Mouse (Mus musculus) kidney, embryonic 15.5 days (tissue): ENCODE measurements around the gene Rgs10. TPM values are rescaled to one million over a fixed set of nuclear protein-coding genes. Genes with fewer than 3 reads are reported as not detected.

Experiments used
- ATAC-seq: fragments of 200-750 bp; cut with Nextera tagmentation; replicated peaks from 2 replicates; pipeline ENCODE4 v1.8.0; 2017; ENCODE audit warnings: moderate TSS enrichment; ENCODE audit not compliant: low FRiP score
- H3K27ac ChIP-seq: fragments of 300-500 bp; sonication (generic); 2 replicates; pipeline ENCODE4 v1.5.1; 2015; ENCODE audit warnings: mild to moderate bottlenecking, inconsistent platforms
- H3K27me3 ChIP-seq: fragments of 300-500 bp; sonication (generic); 2 replicates; pipeline ENCODE4 v1.6.1; 2015; ENCODE audit warnings: inconsistent platforms
- H3K36me3 ChIP-seq: fragments of 300-500 bp; sonication (generic); 2 replicates; pipeline ENCODE4 v1.6.1; 2015; ENCODE audit warnings: inconsistent platforms
- H3K4me1 ChIP-seq: fragments of 300-500 bp; sonication (generic); 2 replicates; pipeline ENCODE4 v1.6.1; 2015; ENCODE audit warnings: inconsistent platforms
- H3K4me2 ChIP-seq: fragments of 300-500 bp; sonication (generic); 2 replicates; pipeline ENCODE4 v1.6.1; 2015; ENCODE audit warnings: moderate library complexity, mild to moderate bottlenecking, inconsistent platforms
- H3K4me3 ChIP-seq: fragments of 300-500 bp; sonication (generic); replicated peaks from 2 replicates; pipeline ENCODE4 v1.5.1; 2015; ENCODE audit warnings: mild to moderate bottlenecking, inconsistent platforms
- H3K9ac ChIP-seq: fragments of 300-500 bp; sonication (generic); 2 replicates; pipeline ENCODE4 v1.6.1; 2015; ENCODE audit warnings: mild to moderate bottlenecking, inconsistent platforms
- H3K9me3 ChIP-seq: fragments of 300-500 bp; sonication (generic); replicated peaks from 2 replicates; pipeline ENCODE4 v1.6.1; 2016; ENCODE audit warnings: inconsistent platforms
- WGBS: fragments of 180-500 bp; shearing (Covaris S2); methylation state at CpG from one replicate; pipeline ENCODE4 v1.1.7; 2015; ENCODE audit warnings: mixed read lengths; 5-methylcytosine and 5-hydroxymethylcytosine counted together
- polyA plus RNA-seq: library from polyadenylated mRNA; unstranded; fragments of >200 nt; fragmentation: Nextera tagmentation; extraction: Ambion mirVana; gene quantifications from 2 replicates; pipeline ENCODE4 v1.2.1, GENCODE M21; 2015

Gene Rgs10
- polyA plus RNA-seq, 1 experiment from 2014 or later = 5.8 TPM

DNA sequence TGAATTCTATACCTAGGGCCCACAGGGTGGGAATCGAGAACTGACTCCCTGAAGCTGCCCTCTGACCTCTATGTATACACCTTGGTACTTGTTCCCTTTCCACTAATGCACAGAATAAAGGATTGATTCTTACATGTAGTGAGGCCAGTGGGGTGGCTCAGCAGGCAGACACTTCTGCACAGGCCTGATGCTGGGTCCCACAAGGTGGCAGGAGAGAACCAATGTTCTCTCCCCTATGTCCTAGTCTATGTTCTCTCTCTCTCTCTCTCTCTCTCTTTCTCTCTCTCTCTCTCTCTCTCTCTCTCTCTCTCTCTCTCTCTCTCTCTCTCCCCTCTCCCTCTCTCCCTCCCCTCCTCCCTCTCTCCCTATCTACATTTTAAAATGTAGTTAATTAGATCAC is 14.7 kb upstream of the Rgs10 start:
- H3K9ac ChIP-seq = no peak overlapping the region
- WGBS = 74% methylated on average over 1 of the region's 1 CpGs
- ATAC-seq = no peak

DNA sequence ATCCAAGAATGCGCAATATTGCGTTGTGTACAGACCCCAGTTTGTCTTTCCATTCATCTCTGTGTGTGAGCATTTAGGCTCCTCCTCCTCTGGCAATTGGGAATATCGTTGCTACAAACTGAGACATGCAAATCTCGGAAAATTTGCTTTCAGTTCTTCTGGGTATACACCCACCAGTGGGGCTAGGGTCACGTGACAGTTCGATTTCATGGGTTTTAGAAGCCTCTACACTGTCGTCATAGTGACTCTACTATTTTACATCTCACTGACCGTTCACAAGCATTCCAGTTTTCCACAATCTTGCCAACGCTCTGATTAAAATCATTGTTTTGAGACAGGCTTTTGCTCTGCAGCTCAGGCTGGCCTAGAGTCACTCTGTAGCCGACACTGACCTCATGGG is 14.0 kb upstream of the Rgs10 start:
- Histone ChIP-seq H3K4me1 (no peaks in the 10 kb centered on the region), H3K9ac (no peak overlapping the region), H3K27me3 (no peaks in the 10 kb centered on the region), H3K9me3 (no peaks in the 10 kb centered on the region), H3K27ac (no peak overlapping the region), H3K36me3 (no peaks in the 10 kb centered on the region), H3K4me3 (no peak overlapping the region), H3K4me2 (no peak overlapping the region)
- no peak for ATAC-seq
- WGBS = 74% methylated on average over 10 of the region's 10 CpGs

More for the DNA sequence above, 14.7 kb upstream of the Rgs10 start:
- Histone ChIP-seq H3K36me3 (no peaks in the 10 kb centered on the region), H3K4me1 (no peaks in the 10 kb centered on the region), H3K27me3 (no peaks in the 10 kb centered on the region), H3K9me3 (no peaks in the 10 kb centered on the region), H3K4me2 (no peak overlapping the region), H3K27ac (no peak overlapping the region), H3K4me3 (no peak overlapping the region)

DNA sequence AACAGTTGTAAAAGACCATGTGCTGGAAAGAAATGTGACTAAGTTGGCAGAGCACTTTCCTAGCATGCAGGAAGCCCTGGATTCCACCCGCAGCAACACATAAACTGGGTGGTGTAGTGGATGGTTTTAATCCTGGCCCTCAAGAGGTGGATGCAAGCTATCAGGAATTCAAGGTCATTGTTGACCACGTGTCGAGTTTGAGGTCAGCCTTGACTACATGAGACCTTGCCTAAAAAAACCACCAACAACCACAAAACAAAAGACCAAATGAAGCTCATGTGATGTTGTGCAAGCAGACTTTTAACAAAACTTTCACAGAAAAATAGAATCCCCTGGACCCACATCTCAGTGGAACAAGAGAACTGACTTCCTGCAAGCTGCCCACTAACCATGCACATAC is 3.9 kb upstream of the Rgs10 start:
- no peak for ATAC-seq
- H3K36me3 ChIP-seq = no peaks in the 10 kb centered on the region
- H3K4me2 ChIP-seq = no peak overlapping the region
- WGBS = 78% methylated on average over 3 of the region's 3 CpGs
- peaks cover 12% of the 10 kb centered on the region for H3K4me1 ChIP-seq
- peaks cover 52% of the 10 kb centered on the region for H3K27me3 ChIP-seq
- no peaks in the 10 kb centered on the region for H3K9me3 ChIP-seq
- H3K4me3 ChIP-seq = no peak overlapping the region
- no peak overlapping the region for H3K27ac ChIP-seq
- no peak overlapping the region for H3K9ac ChIP-seq

DNA sequence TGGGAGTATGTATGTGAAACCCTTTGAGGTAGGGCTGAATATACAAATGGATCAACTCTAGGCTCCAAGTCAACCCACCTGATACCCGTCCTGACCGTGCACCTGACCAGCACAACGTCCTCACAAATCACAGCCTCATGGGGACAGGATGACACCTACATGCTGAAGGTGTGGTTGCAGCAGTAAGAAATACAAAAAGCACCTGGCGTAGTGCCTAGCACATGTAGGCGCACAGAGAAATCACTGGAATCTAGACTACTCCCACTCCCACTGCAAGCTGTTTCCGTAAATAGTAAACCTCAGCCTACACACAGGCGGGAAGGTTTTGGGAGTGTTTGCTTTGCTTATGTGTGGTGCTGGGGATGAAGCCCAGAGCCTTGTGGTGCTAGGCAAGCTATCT is 3.1 kb upstream of the Rgs10 start:
- 79% methylated on average over 7 of the region's 7 CpGs for WGBS
- no peak for ATAC-seq

DNA sequence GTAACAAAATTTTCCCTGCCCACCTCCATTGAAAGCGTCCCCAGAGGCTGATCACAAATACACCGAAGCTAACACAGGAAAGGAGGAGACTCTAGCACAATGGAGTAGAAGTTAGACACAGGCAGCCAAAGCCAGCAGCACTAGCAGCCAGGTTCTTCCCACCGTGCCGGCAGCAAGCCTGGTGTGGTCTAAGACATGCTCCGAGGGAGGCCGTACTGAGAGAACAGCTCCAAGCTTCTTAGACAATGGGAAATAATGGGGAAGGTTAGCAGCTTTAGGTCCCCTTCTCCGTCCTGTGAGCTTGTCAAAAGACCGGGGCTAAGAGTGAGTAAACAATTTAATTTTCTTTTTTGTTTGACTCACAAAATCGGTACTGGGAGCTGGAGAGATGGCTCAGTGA is 1.1 kb upstream of the Rgs10 start:
- peaks cover 21% of the 10 kb centered on the region for H3K4me1 ChIP-seq
- H3K4me3 ChIP-seq = no peak overlapping the region
- H3K9me3 ChIP-seq = no peaks in the 10 kb centered on the region
- 18% methylated on average over 9 of the region's 9 CpGs for WGBS
- ATAC-seq = no peak
- H3K36me3 ChIP-seq = no peaks in the 10 kb centered on the region
- no peak overlapping the region for H3K9ac ChIP-seq
- no peak overlapping the region for H3K27ac ChIP-seq
- H3K27me3 ChIP-seq = peaks cover 80% of the 10 kb centered on the region
- no peak overlapping the region for H3K4me2 ChIP-seq

More for the DNA sequence above, 3.1 kb upstream of the Rgs10 start:
- Histone ChIP-seq H3K27ac (no peak overlapping the region), H3K9me3 (no peaks in the 10 kb centered on the region), H3K4me1 (peaks cover 19% of the 10 kb centered on the region), H3K4me3 (no peak overlapping the region), H3K9ac (no peak overlapping the region), H3K4me2 (no peak overlapping the region), H3K27me3 (peaks cover 60% of the 10 kb centered on the region), H3K36me3 (no peaks in the 10 kb centered on the region)

DNA sequence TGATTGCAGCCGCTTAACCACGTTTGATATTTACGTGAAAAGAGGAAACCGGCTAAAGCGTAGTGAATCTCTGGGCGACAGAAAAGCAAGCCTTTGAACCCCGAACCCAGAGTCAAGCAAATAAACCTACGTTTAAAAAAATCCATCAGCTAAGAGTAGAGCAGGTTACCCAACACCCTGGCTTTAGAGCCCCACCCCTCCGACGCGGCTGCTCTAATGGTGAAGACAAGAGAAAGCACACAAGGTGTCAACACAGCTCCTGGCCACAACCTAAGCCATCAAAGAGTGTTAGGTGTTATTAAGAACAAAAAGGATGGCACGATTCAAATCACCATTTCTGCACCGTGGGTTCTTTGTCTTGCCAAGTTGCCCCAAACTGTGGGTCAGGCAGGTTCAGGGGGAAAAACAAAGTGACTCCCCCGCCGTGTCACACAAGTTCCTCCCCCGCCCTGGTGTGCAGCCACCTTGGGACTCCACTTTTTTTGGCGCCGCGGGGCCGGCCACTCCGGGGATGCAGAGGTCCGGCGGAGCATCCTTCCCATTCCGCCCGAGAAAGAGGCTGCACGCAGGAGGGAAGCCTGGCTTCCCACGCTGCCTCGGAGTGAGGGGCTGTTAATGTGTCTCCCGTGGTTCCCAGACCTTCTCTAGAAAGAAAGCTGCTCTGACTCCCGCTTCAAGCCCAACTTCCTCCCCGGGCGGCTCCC is 1.2 kb downstream of the Rgs10 start:
- Histone ChIP-seq H3K27me3 (peaks cover 86% of the 10 kb centered on the region), H3K4me2 (peak overlapping the region; percentile 98), H3K9me3 (no peaks in the 10 kb centered on the region), H3K4me1 (peaks cover 21% of the 10 kb centered on the region), H3K9ac (peak overlapping the region; percentile 51), H3K27ac (no peak overlapping the region), H3K36me3 (no peaks in the 10 kb centered on the region), H3K4me3 (peak overlapping the region; percentile 77)
- 0 out of 2 replicates have a peak, but pooled peaks have one; percentile 16 for ATAC-seq
- 2% methylated on average over 32 of the region's 32 CpGs for WGBS

DNA sequence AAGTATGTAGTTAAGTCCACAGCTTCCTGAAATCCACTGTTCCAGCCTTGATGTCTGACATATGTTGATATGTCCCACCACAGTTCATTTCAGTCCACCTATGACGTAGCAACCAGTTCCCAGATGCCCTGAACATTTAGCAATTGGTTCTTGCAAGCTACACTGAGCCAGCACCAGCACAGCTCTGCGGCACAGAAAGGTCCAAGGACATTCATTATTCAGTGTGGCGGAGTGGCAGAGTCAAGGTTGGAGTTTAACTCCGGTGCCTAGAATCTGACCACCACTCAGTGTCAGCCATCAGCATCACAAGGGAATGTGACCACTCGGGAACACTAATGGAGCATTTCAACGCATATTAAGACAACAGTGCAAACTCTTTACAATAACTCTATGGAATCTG is 1.9 kb downstream of the Rgs10 start:
- no peak overlapping the region for H3K27ac ChIP-seq
- H3K9me3 ChIP-seq = no peaks in the 10 kb centered on the region
- no peaks in the 10 kb centered on the region for H3K36me3 ChIP-seq
- H3K9ac ChIP-seq = no peak overlapping the region
- WGBS = 57% methylated on average over 6 of the region's 6 CpGs
- peaks cover 79% of the 10 kb centered on the region for H3K27me3 ChIP-seq
- ATAC-seq = no peak
- H3K4me3 ChIP-seq = peak overlapping the region; percentile 77; the same call in 1 of the 2 replicates
- H3K4me1 ChIP-seq = peaks cover 21% of the 10 kb centered on the region
- no peak overlapping the region for H3K4me2 ChIP-seq

DNA sequence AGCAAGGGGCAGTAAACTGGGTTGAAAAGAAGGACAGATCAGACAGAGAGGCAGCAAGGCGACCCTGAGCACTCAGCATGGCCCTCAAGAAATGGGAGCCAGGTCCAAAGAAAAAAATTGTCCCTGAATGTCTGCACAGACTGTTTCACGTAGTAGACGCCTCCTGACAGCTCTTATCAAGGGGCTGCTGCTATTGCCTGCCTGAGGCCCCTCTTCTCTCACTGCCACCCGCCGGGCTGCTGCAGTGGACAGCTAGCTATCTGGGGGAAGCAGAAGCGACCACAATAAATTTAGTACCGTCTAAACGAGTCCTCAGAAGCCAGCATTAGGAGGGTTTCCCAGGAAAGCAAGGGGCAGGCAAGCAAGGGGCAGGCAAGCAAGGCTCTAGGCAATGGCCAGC is 4.1 kb downstream of the Rgs10 start:
- H3K27ac ChIP-seq = no peak overlapping the region
- H3K4me3 ChIP-seq = no peak overlapping the region
- no peaks in the 10 kb centered on the region for H3K9me3 ChIP-seq
- WGBS = 32% methylated on average over 8 of the region's 8 CpGs
- no peak overlapping the region for H3K4me2 ChIP-seq
- H3K27me3 ChIP-seq = peaks cover 58% of the 10 kb centered on the region
- ATAC-seq = no peak
- no peak overlapping the region for H3K9ac ChIP-seq
- H3K36me3 ChIP-seq = no peaks in the 10 kb centered on the region
- peaks cover 21% of the 10 kb centered on the region for H3K4me1 ChIP-seq

DNA sequence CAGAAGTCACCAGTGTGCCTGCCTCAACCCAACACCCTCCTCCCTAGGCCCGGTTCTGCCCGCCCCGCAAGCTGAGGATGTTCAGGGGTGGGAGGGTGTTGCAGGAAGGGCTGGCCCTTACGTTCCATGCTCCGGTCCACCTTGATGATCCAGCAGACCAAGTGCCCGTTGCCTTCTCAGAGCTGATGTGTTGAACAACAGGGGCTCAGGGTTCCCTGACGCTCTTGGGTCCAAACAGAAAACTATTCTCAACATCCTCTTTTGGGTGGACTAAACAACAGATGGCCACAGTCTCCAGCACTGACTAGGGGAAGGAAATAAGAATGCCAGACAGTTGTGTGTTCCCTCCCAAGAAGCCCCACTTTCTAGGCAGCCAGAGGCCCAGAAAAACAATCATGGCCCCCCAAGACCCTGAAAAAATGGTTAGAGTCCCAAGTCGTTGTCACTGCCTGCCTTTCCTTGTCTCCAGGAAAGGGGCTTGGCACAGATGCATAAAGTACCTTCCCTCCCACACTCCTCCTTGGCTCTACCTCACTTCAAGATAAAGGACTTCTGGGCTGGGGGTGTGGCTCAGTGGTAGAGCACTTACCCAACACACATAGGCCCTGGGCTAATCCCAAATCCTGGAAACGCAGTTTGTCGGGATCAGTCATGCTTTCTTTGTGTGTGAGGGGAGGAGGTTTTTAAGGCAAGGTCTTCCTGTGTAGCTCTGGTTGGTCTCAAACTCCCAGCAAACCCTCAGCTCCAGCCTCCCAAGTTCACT is 6.3 kb downstream of the Rgs10 start:
- no peak for ATAC-seq
- 67% methylated on average over 10 of the region's 10 CpGs for WGBS
- Histone ChIP-seq H3K4me1 (peaks cover 7% of the 10 kb centered on the region), H3K9me3 (no peaks in the 10 kb centered on the region), H3K9ac (no peak overlapping the region), H3K4me3 (no peak overlapping the region), H3K4me2 (no peak overlapping the region), H3K36me3 (no peaks in the 10 kb centered on the region), H3K27me3 (peaks cover 39% of the 10 kb centered on the region), H3K27ac (no peak overlapping the region)

DNA sequence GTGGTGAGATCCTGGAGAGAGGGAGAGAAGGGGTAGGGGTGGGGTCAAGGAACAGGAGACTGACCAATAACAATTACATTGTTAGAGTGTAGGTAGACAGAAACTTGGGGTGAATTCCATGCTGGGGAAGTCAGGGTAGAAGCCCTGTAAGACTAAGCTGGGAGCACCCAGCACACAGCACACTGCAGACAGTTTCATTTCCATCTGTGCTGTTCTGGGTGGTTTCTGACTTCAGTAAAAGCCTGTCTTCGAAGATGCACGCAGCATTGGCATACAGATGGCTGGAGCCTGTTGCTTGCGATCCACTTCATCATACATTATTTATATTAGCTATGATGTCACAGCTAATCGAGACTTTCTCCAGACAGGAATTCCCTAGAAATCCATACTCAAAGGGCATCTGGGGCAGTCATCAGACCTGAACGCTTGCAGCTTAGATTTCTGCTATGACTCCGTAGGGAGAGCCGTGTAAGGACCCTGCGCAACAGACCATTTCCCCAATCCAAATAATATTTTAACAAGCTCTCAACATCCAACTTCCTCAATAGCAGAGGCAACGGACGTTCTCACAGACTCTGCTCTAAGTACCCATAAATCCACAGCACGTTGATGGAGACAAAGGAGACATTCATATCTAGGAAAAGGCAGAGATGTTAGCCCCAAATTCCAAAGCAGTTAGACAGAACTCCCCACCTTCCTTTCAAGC is 7.7 kb downstream of the Rgs10 start:
- Histone ChIP-seq H3K4me2 (no peak overlapping the region), H3K36me3 (no peaks in the 10 kb centered on the region), H3K27ac (no peak overlapping the region), H3K4me3 (no peak overlapping the region), H3K9ac (no peak overlapping the region), H3K4me1 (no peaks in the 10 kb centered on the region), H3K27me3 (peaks cover 26% of the 10 kb centered on the region), H3K9me3 (no peaks in the 10 kb centered on the region)
- WGBS = 68% methylated on average over 11 of the region's 11 CpGs
- ATAC-seq = no peak

DNA sequence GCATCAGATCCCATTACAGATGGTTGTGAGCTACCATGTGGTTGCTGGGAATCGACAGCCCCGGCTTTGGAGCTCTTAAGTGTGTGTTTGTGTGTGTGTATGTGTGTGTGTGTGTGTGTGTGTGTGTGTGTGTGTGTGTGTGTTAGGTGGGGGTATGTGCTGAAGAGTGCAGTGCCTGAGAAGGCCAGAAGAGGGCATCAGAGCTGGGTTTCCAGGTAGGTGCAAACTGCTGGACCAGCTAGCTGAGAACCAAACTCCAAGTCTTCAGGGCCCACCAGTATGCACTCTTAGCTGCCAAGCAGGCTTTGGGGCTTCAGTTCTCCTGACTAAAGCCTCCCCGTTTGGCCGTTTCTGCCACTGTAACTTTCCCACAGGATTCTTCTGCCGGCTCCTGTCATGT is 10.3 kb downstream of the Rgs10 start:
- no peak overlapping the region for H3K9ac ChIP-seq
- no peak overlapping the region for H3K4me2 ChIP-seq
- no peak for ATAC-seq
- no peaks in the 10 kb centered on the region for H3K4me1 ChIP-seq
- H3K36me3 ChIP-seq = no peaks in the 10 kb centered on the region
- no peaks in the 10 kb centered on the region for H3K27me3 ChIP-seq
- H3K9me3 ChIP-seq = no peaks in the 10 kb centered on the region
- 89% methylated on average over 5 of the region's 5 CpGs for WGBS
- H3K4me3 ChIP-seq = no peak overlapping the region
- H3K27ac ChIP-seq = no peak overlapping the region

DNA sequence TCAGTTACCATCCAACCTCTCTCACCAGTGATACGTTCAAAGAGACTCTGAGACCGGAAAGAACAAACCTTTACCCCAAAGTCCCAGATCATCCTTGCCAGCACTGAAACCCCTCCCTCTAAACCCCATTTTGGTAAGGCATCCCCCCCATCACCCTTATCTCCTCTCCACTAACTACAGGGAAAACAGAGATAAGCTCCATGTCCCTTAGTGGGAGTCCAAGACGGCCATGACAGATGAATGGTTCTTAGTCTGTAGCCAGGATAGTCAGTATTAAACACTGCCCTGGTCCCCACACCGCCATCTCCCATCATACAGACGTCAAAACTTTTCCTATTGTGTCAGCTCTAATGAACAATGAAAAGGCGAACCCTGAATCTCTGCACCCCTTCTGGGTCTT is 14.6 kb downstream of the Rgs10 start:
- Histone ChIP-seq H3K27ac (no peak overlapping the region), H3K4me2 (no peak overlapping the region), H3K4me3 (no peak overlapping the region), H3K9me3 (no peaks in the 10 kb centered on the region), H3K36me3 (0 out of 2 replicates have a peak, but pooled peaks cover 3% of the 10 kb centered on the region), H3K4me1 (no peaks in the 10 kb centered on the region), H3K9ac (no peak overlapping the region), H3K27me3 (no peaks in the 10 kb centered on the region)
- no peak for ATAC-seq
- WGBS = 82% methylated on average over 6 of the region's 6 CpGs
